In genomic region chr10:18760241-18760640, GRCm38 (mm10) we compare ENCODE assay signal across 9 mouse cellular contexts. TPM values are rescaled to one million over a fixed set of nuclear protein-coding genes. Genes with fewer than 3 reads are reported as not detected.
DNase-seq lines count a peak whose midpoint lies in the region; ATAC-seq and TF ChIP-seq lines count a peak whose summit lies in the region.
"Had no signal": no experiment of that assay in that cellular context is flagged by ENCODE, and none has a peak within 500 bp of the region (broad histone marks: within the 10 kb centered on the region; RNA-seq: fewer than 3 reads in every experiment).

No protein-coding gene starts in this region.

- ATAC-seq in embryonic facial prominence, embryonic 11.5 days (replicated peaks; ENCODE audit: insufficient number of reproducible peaks, low FRiP score, low TSS enrichment, low read depth) = no peak

- no peak overlapping the region for H3K4me2 ChIP-seq in embryonic facial prominence, embryonic 11.5 days (ENCODE audit: low read depth, low read length)

- no peaks in the 10 kb centered on the region for H3K27me3 ChIP-seq in embryonic facial prominence, embryonic 11.5 days (ENCODE audit: control insufficient read depth, insufficient read depth, low read length)

- no peak overlapping the region for H3K27ac ChIP-seq in ES-E14 (ENCODE audit: insufficient read depth, low read depth, low read length, poor library complexity, severe bottlenecking)
- no peak overlapping the region for H3K27ac ChIP-seq in embryonic facial prominence, embryonic 11.5 days (replicated peaks; ENCODE audit: low read depth, low read length)

- H3K9me3 ChIP-seq in ES-E14 (ENCODE audit: control insufficient read depth, insufficient read depth, low read depth, low read length) = no peaks in the 10 kb centered on the region
- H3K9me3 ChIP-seq in embryonic facial prominence, embryonic 11.5 days (replicated peaks; ENCODE audit: control insufficient read depth, low read length) = no peaks in the 10 kb centered on the region

- in situ Hi-C loops in ES-E14 (cut with MboI; ENCODE audit: low sequenced_read_pairs in 2 of 2, unreplicated experiment in 2 of 2) = loop anchor here (10.0 to 25.0 kb wide), 2 partner anchors 145 to 152 kb away; no protein-coding TSS in a partner anchor

- no peaks in the 10 kb centered on the region for H3K4me1 ChIP-seq in ES-E14 (ENCODE audit: control insufficient read depth in 2 of 2, insufficient read depth in 2 of 2, low read length in 2 of 2, poor library complexity in 1 of 2)
- no peaks in the 10 kb centered on the region for H3K4me1 ChIP-seq in embryonic facial prominence, embryonic 11.5 days (ENCODE audit: control insufficient read depth, insufficient read depth, low read length)

- 33% methylated on average over 2 of the region's 2 CpGs for WGBS in embryonic facial prominence, embryonic 11.5 days

- H3K36me3 ChIP-seq in ES-E14 (ENCODE audit: control insufficient read depth, insufficient read depth, low read length, poor library complexity, severe bottlenecking) = no peaks in the 10 kb centered on the region
- no peaks in the 10 kb centered on the region for H3K36me3 ChIP-seq in embryonic facial prominence, embryonic 11.5 days (replicated peaks; ENCODE audit: control insufficient read depth, insufficient read depth, low read depth, low read length)

- no peak overlapping the region for H3K9ac ChIP-seq in ES-E14 (ENCODE audit: insufficient read depth, low read depth, low read length, poor library complexity, severe bottlenecking)
- H3K9ac ChIP-seq in embryonic facial prominence, embryonic 11.5 days (replicated peaks; ENCODE audit: low read length) = no peak overlapping the region

- H3K4me3 ChIP-seq in ES-E14 (ENCODE audit: insufficient read depth in 1 of 2, low read depth in 1 of 2, low read length in 2 of 2, poor library complexity in 1 of 2, severe bottlenecking in 1 of 2) = no peak overlapping the region
- no peak overlapping the region for H3K4me3 ChIP-seq in embryonic facial prominence, embryonic 11.5 days (ENCODE audit: low read depth, low read length)

- peak; percentile 7 for DNase-seq in adrenal gland, adult 2 months
- DNase-seq in adrenal gland, adult 8-10 months = no peak
- DNase-seq in layer of hippocampus, adult 11-12 months (ENCODE audit: low spot score) = peak; percentile 46
- DNase-seq in layer of hippocampus, adult 9-10 months (ENCODE audit: low spot score) = no peak
- peak; percentile 77 for DNase-seq in ES-E14 (ENCODE audit: low read depth, low spot score)
- DNase-seq in embryonic facial prominence, embryonic 11.5 days (ENCODE audit: low spot score) = peak; percentile 67
- peak; percentile 6 for DNase-seq in lung, postnatal 25 days (ENCODE audit: low spot score)
- DNase-seq in thymus, postnatal 25 days = peak; percentile 75

TF ChIP-seq in ES-E14, 5 proteins besides CTCF, POLR2A, EP300 and RAD21:
- no peak for TF ChIP-seq CHD2 (IDR thresholded peaks at IDR 0.05; ENCODE audit: low read depth, low read length)
- TF ChIP-seq ZC3H11A (IDR thresholded peaks at IDR 0.05; ENCODE audit: borderline replicate concordance, low read depth, low read length) = peak; percentile 91; the same call in 1 of the 2 replicates

RNA-seq across cellular contexts. Expression of gene Arfgef3, which starts 16.5 kb away (rescaled TPM):
- total RNA-seq in adrenal gland, adult 2 months (2021) = 1 to 10 TPM; 3.9 to 5.7 TPM
- polyA plus RNA-seq in adrenal gland, adult 2 months (2012; rRNA removed) = 0.79 and 0.87 TPM in 2 replicates
- total RNA-seq in adrenal gland, adult 8-10 months (2022) = 10 to 100 TPM in 2 of 4 experiments, 1 to 10 TPM in 2; 7.1 to 12.1 (median 9.1) TPM
- total RNA-seq in ES-E14 (2012; rRNA removed) = 3.6 and 4.0 TPM in 2 replicates
- 0.21 and 0.57 TPM in 2 replicates for polyA plus RNA-seq in embryonic facial prominence, embryonic 11.5 days (2014; fragmentation: Nextera tagmentation; extraction: Ambion mirVana)

RNA-seq across cellular contexts. Expression of gene Gm4922, which starts 26.4 kb away (rescaled TPM):
- total RNA-seq in adrenal gland, adult 2 months (2021) = not detected
- not detected in 2 replicates for polyA plus RNA-seq in adrenal gland, adult 2 months (2012; rRNA removed)
- total RNA-seq in adrenal gland, adult 8-10 months (2022) = not detected
- total RNA-seq in ES-E14 (2012; rRNA removed) = not detected in 2 replicates
- not detected in 2 replicates for polyA plus RNA-seq in embryonic facial prominence, embryonic 11.5 days (2014; fragmentation: Nextera tagmentation; extraction: Ambion mirVana)
- total RNA-seq: heart, adult 18-20 months had no signal

Comparison
In these comparisons a context has a peak if more than half of its experiments do, and no peak if none do; other contexts are left out.
1. DNase-seq: peak in adrenal gland, adult 2 months (single experiment), layer of hippocampus, adult 11-12 months (single experiment), ES-E14 (single experiment), embryonic facial prominence, embryonic 11.5 days (single experiment), lung, postnatal 25 days (single experiment) and thymus, postnatal 25 days (single experiment); none in adrenal gland, adult 8-10 months (single experiment) and layer of hippocampus, adult 9-10 months (single experiment).